Mouse (Mus musculus) CD4-positive, CD25-positive, alpha-beta regulatory T cell, adult 2 months (primary cell): ENCODE measurements around the gene Ttpal.

Experiments used
- DNase-seq: peaks from one replicate; pipeline ENCODE4 v3.0.0-alpha.2; 2012; ENCODE audit warnings: low read depth, low spot score

The Ttpal gene

GRCm38 (mm10) chr2:163660103-163660701 is 58.1 kb downstream of the Ttpal start:
- no peak for DNase-seq

GRCm38 (mm10) chr2:163661371-163661850 is 59.3 kb downstream of the Ttpal start:
- no peak for DNase-seq

GRCm38 (mm10) chr2:163662076-163662475 is 60.0 kb downstream of the Ttpal start:
- no peak for DNase-seq

GRCm38 (mm10) chr2:163662698-163663221 is 60.6 kb downstream of the Ttpal start:
- DNase-seq, result no peak

GRCm38 (mm10) chr2:163663930-163664329 is 61.8 kb downstream of the Ttpal start:
- DNase-seq, result no peak

- no peak for DNase-seq
Measured at GRCm38 (mm10) chr2:163667045-163667444, 64.9 kb downstream of the Ttpal start.
